Comparison of ENCODE assay signal across 8 mouse cellular contexts in genomic region chr5:147957592-147958271, GRCm38 (mm10). TPM values are rescaled to one million over a fixed set of nuclear protein-coding genes. Genes with fewer than 3 reads are reported as not detected.
A peak's percentile ranks its signal among the peaks of the same experiment; 100 is the strongest.
DNase-seq lines count a peak whose midpoint lies in the region; ATAC-seq and TF ChIP-seq lines count a peak whose summit lies in the region.

No protein-coding gene starts in this region.

- in situ Hi-C loops in ES-E14 (cut with MboI; ENCODE audit: low sequenced_read_pairs in 2 of 2, unreplicated experiment in 2 of 2): loop anchor here in 1 of 2 experiments (25.0 kb wide), 1 partner anchor 280 kb away; no protein-coding TSS in a partner anchor

- no peaks in the 10 kb centered on the region for H3K36me3 ChIP-seq in ES-E14 (ENCODE audit: control insufficient read depth, insufficient read depth, low read length, poor library complexity, severe bottlenecking)
- no peaks in the 10 kb centered on the region for H3K36me3 ChIP-seq in forebrain, embryonic 14.5 days (ENCODE audit: control insufficient read depth, insufficient read depth, low read length)
- H3K36me3 ChIP-seq in liver, embryonic 15.5 days (replicated peaks): no peaks in the 10 kb centered on the region

- peak; percentile 27 for ATAC-seq in forebrain, embryonic 14.5 days
- peak; percentile 33 to 35; a peak in 2 of 4 replicates for ATAC-seq in hematopoietic stem cell, adult 5-6 weeks (replicated peaks in 1 of 2; ENCODE audit: insufficient read depth in 1 of 2, low FRiP score in 2 of 2, low TSS enrichment in 1 of 2, low read depth in 1 of 2, poor library complexity in 2 of 2, severe bottlenecking in 2 of 2)
- no peak for ATAC-seq in liver, embryonic 15.5 days (ENCODE audit: insufficient read depth)

- peaks cover 3 to 4% of the 10 kb centered on the region in 2 experiments; a peak in 1 of 4 replicates for H3K4me1 ChIP-seq in ES-E14 (ENCODE audit: control insufficient read depth in 2 of 2, insufficient read depth in 2 of 2, low read length in 2 of 2, poor library complexity in 1 of 2)
- H3K4me1 ChIP-seq in forebrain, embryonic 14.5 days (ENCODE audit: control insufficient read depth, insufficient read depth, low read length): peaks cover 9% of the 10 kb centered on the region; the same call in 1 of the 2 replicates
- peaks cover 8% of the 10 kb centered on the region; the same call in 1 of the 2 replicates for H3K4me1 ChIP-seq in liver, embryonic 15.5 days (replicated peaks)

- DNase-seq in ES-E14 (ENCODE audit: low read depth, low spot score): peak; percentile 47
- DNase-seq in brain, adult 2 months (ENCODE audit: low read depth, low spot score): peak; percentile 96
- peak; percentile 82 for DNase-seq in forebrain, embryonic 14.5 days (ENCODE audit: low spot score)
- DNase-seq in layer of hippocampus, adult 2 months (ENCODE audit: low spot score in 2 of 2): peak; percentile 79 to 88
- peak; percentile 51 for DNase-seq in retina, embryonic 14.5 days (ENCODE audit: low spot score)
- no peak for DNase-seq in spleen, postnatal 14 days (ENCODE audit: low spot score in 2 of 2)

- 0 out of 2 replicates have a peak, but pooled peaks cover 2% of the 10 kb centered on the region for H3K9me3 ChIP-seq in ES-E14 (ENCODE audit: control insufficient read depth, insufficient read depth, low read depth, low read length)
- H3K9me3 ChIP-seq in forebrain, embryonic 14.5 days (replicated peaks; ENCODE audit: control insufficient read depth, low read length): no peaks in the 10 kb centered on the region
- H3K9me3 ChIP-seq in liver, embryonic 15.5 days (replicated peaks): no peaks in the 10 kb centered on the region

- WGBS in forebrain, embryonic 14.5 days: under 1% methylated on average over 41 of the region's 42 CpGs
- 2% methylated on average over 42 of the region's 42 CpGs for WGBS in liver, embryonic 15.5 days (ENCODE audit: insufficient replicate concordance)

- no peaks in the 10 kb centered on the region for H3K27me3 ChIP-seq in forebrain, embryonic 14.5 days (replicated peaks; ENCODE audit: control insufficient read depth, insufficient read depth, low read length)
- peaks cover 43% of the 10 kb centered on the region for H3K27me3 ChIP-seq in liver, embryonic 15.5 days

- TF ChIP-seq CTCF in layer of hippocampus, adult 2 months (conservative IDR thresholded peaks at IDR 0.05): no peak

- H3K9ac ChIP-seq in ES-E14 (ENCODE audit: insufficient read depth, low read depth, low read length, poor library complexity, severe bottlenecking): peak overlapping the region; percentile 59
- H3K9ac ChIP-seq in forebrain, embryonic 14.5 days (ENCODE audit: low read length): peak overlapping the region; percentile 71
- H3K9ac ChIP-seq in liver, embryonic 15.5 days: no peak overlapping the region

- peak overlapping the region; percentile 99 for H3K4me2 ChIP-seq in forebrain, embryonic 14.5 days (ENCODE audit: low read length)
- H3K4me2 ChIP-seq in liver, embryonic 15.5 days: peak overlapping the region; percentile 62

- no peak overlapping the region for H3K27ac ChIP-seq in ES-E14 (ENCODE audit: insufficient read depth, low read depth, low read length, poor library complexity, severe bottlenecking)
- H3K27ac ChIP-seq in forebrain, embryonic 14.5 days (ENCODE audit: low read depth, low read length): 0 out of 2 replicates have a peak overlapping the region, but pooled peaks have one; percentile 11
- peak overlapping the region; percentile 93 for H3K27ac ChIP-seq in layer of hippocampus, adult 2 months
- H3K27ac ChIP-seq in liver, embryonic 15.5 days (replicated peaks): no peak overlapping the region

- H3K4me3 ChIP-seq in ES-E14 (ENCODE audit: insufficient read depth in 1 of 2, low read depth in 1 of 2, low read length in 2 of 2, poor library complexity in 1 of 2, severe bottlenecking in 1 of 2): peak overlapping the region; percentile 70 to 80
- H3K4me3 ChIP-seq in forebrain, embryonic 14.5 days (ENCODE audit: low read depth, low read length): peak overlapping the region; percentile 56
- peak overlapping the region; percentile 72 for H3K4me3 ChIP-seq in layer of hippocampus, adult 2 months
- H3K4me3 ChIP-seq in liver, embryonic 15.5 days (replicated peaks): peak overlapping the region; percentile 33

TF ChIP-seq in ES-E14, 5 proteins besides CTCF, POLR2A, EP300 and RAD21:
- TF ChIP-seq CHD2 (IDR thresholded peaks at IDR 0.05; ENCODE audit: low read depth, low read length) (no peak), MAFK (IDR thresholded peaks at IDR 0.05; ENCODE audit: insufficient read depth, low read depth, low read length) (no peak), HCFC1 (IDR thresholded peaks at IDR 0.05; ENCODE audit: borderline replicate concordance, insufficient read depth, low read length) (no peak), ZC3H11A (IDR thresholded peaks at IDR 0.05; ENCODE audit: borderline replicate concordance, low read depth, low read length) (no peak), ZNF384 (IDR thresholded peaks at IDR 0.05; ENCODE audit: low read depth, low read length) (no peak)

RNA-seq across cellular contexts. Expression of gene Mtus2, which starts 0.6 kb away (rescaled TPM):
- 6.4 and 11.0 TPM in 2 replicates for total RNA-seq in ES-E14 (2012; rRNA removed)
- polyA plus RNA-seq in forebrain, embryonic 14.5 days (2014; fragmentation: Nextera tagmentation; extraction: Ambion mirVana): 17.0 and 20.4 TPM in 2 replicates
- 6.1 and 8.9 TPM in 2 replicates for total RNA-seq in hematopoietic stem cell, adult 5-6 weeks (2017)
- 10 to 100 TPM; 32.5 to 36.0 TPM for total RNA-seq in layer of hippocampus, adult 2 months (2021)
- 0.70 and 1.2 TPM in 2 replicates for polyA plus RNA-seq in liver, embryonic 15.5 days (2015; fragmentation: Nextera tagmentation; extraction: Ambion mirVana)

Comparison
In these comparisons a context has a peak if more than half of its experiments do, and no peak if none do; other contexts are left out.
1. DNase-seq: peak in ES-E14 (single experiment), brain, adult 2 months (single experiment), forebrain, embryonic 14.5 days (single experiment), layer of hippocampus, adult 2 months (2 of 2) and retina, embryonic 14.5 days (single experiment); none in spleen, postnatal 14 days (0 of 2).
2. H3K27ac ChIP-seq: peak in forebrain, embryonic 14.5 days (single experiment) and layer of hippocampus, adult 2 months (single experiment); none in ES-E14 (single experiment) and liver, embryonic 15.5 days (single experiment).
3. Peak in every context shown above with its lines, with median percentiles within 50 percentile points of each other: H3K4me3 ChIP-seq.